Mouse (Mus musculus) CH12.LX (cell line): ENCODE results near the gene Tmem131l.

ENCODE experiments used
- CTCF ChIP-seq, 2 experiments: IDR thresholded peaks in 1 of 2; conservative IDR thresholded peaks in 1 of 2; 2 replicates each; pipeline ENCODE4 v1.5.1; 2011 to 2012; ENCODE audit warnings: low read depth in 2 of 2, low read length in 2 of 2, improper control_type of control experiment in 1 of 2, inconsistent platforms in 1 of 2, mild to moderate bottlenecking in 1 of 2, moderate library complexity in 1 of 2
- EP300 ChIP-seq: IDR thresholded peaks from 2 replicates; pipeline ENCODE4 v1.6.1; 2011; ENCODE audit warnings: low read length, improper control_type of control experiment
- RCOR1 ChIP-seq: conservative IDR thresholded peaks from 2 replicates; pipeline ENCODE4 v1.6.1; 2012; ENCODE audit warnings: low read depth, mild to moderate bottlenecking, inconsistent platforms, low read length, improper control_type of control experiment
- USF1 ChIP-seq: IDR thresholded peaks from 2 replicates; pipeline ENCODE4 v1.6.1; 2014; ENCODE audit warnings: low read depth, mild to moderate bottlenecking, inconsistent platforms, low read length, improper control_type of control experiment
- ZC3H11A ChIP-seq: IDR thresholded peaks from 2 replicates; pipeline ENCODE4 v1.6.1; 2012; ENCODE audit warnings: low read depth, mild to moderate bottlenecking, inconsistent platforms, low read length, improper control_type of control experiment

DNA sequence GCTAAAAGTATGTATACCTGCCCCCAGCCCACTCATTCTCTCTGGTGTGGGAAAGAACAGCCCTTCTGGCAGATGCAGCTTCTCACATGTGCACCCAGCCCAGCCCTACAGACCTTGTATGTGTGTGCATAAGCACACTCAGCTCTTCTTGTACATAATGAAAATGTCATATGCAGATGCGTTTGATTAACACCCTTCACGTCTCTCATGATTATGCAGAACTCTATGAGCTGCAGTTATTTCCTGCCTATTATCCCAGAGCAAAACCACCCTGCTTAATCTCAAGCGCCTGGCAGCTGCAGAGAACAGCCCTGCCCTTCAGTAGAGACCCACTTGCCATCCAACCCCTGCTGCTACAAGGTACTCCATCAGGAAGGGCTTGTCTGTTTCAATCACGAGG is 55.6 kb downstream of the Tmem131l start:
- no peak for TF ChIP-seq USF1
- no peak for TF ChIP-seq EP300
- TF ChIP-seq CTCF (conservative IDR thresholded peaks at IDR 0.05 in 1 of 2, IDR thresholded peaks at IDR 0.05 in 1 of 2; ENCODE audit: low read depth in 2 of 2, low read length in 2 of 2), result no peak
- no peak for TF ChIP-seq ZC3H11A
- TF ChIP-seq RCOR1, result no peak
